Mouse (Mus musculus) midbrain, embryonic 11.5 days (tissue): ENCODE measurements around the gene Dapk1. TPM values are rescaled to one million over a fixed set of nuclear protein-coding genes. Genes with fewer than 3 reads are reported as not detected.

Source experiments
- ATAC-seq: fragments of 200-750 bp; cut with Nextera tagmentation; 2 replicates; pipeline ENCODE4 v1.8.0; 2017; ENCODE audit warnings: moderate TSS enrichment, moderate library complexity; ENCODE audit not compliant: low FRiP score
- DNase-seq: peaks from one replicate; pipeline ENCODE4 v3.0.0; 2015; ENCODE audit warnings: low spot score; ENCODE audit errors: missing footprints
- H3K27ac ChIP-seq: fragments of 300-500 bp; sonication (generic); 2 replicates; pipeline ENCODE4 v1.5.1; 2014; ENCODE audit warnings: low read depth, low read length
- H3K27me3 ChIP-seq: fragments of 300-500 bp; sonication (generic); 2 replicates; pipeline ENCODE4 v1.6.1; 2014; ENCODE audit warnings: mild to moderate bottlenecking, low read length, moderate library complexity, mixed read lengths; ENCODE audit not compliant: control insufficient read depth, insufficient read depth
- H3K36me3 ChIP-seq: fragments of 300-500 bp; sonication (generic); 2 replicates; pipeline ENCODE4 v1.6.1; 2014; ENCODE audit warnings: mild to moderate bottlenecking, low read length, moderate library complexity, mixed read lengths; ENCODE audit not compliant: control insufficient read depth, insufficient read depth
- H3K4me1 ChIP-seq: fragments of 300-500 bp; sonication (generic); 2 replicates; pipeline ENCODE4 v1.6.1; 2014; ENCODE audit warnings: low read length; ENCODE audit not compliant: control insufficient read depth, insufficient read depth
- H3K4me2 ChIP-seq: fragments of 300-500 bp; sonication (generic); 2 replicates; pipeline ENCODE4 v1.6.1; 2014; ENCODE audit warnings: mild to moderate bottlenecking, moderate library complexity
- H3K4me3 ChIP-seq: fragments of 300-500 bp; sonication (generic); 2 replicates; pipeline ENCODE4 v1.5.1; 2014; ENCODE audit warnings: low read depth, low read length
- H3K9ac ChIP-seq: fragments of 300-500 bp; sonication (generic); 2 replicates; pipeline ENCODE4 v1.6.1; 2014; ENCODE audit warnings: low read length
- H3K9me3 ChIP-seq: fragments of 300-500 bp; sonication (generic); 2 replicates; pipeline ENCODE4 v1.6.1; 2016; ENCODE audit warnings: low read length; ENCODE audit not compliant: control insufficient read depth
- WGBS: fragments of 180-500 bp; shearing (Covaris S2); extraction: QIAGEN DNeasy Blood & Tissue Kit; methylation state at CpG from one replicate; pipeline ENCODE4 v1.1.7; 2014; 5-methylcytosine and 5-hydroxymethylcytosine counted together
- polyA plus RNA-seq: library from polyadenylated mRNA; unstranded; fragments of >200 nt; fragmentation: Nextera tagmentation; extraction: Ambion mirVana; gene quantifications from 2 replicates; pipeline ENCODE4 v1.2.1, GENCODE M21; 2014

Gene Dapk1
- polyA plus RNA-seq, 1 experiment from 2014 or later: 17.2 TPM

DNA sequence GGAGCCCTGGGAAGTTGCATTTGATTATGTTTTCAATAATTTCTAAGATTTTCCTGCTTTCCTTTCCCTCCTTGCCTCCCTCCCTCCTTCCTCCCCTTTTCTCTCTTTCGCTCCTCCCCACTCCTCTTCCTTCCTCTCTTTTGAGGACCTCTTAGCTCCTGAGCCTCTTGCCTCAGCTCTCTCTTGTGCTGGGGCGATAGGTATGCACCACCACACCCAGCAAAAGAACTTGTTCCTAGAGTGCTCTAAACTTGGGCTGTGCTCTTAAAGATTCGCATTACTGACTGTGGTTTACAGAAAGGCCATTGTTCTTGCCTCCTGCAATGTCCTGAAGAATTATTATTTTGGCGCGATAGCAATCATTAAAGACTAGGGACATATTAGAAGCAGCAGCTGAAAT, 46.6 kb downstream of the Dapk1 start:
- Histone ChIP-seq H3K9me3 (no peaks in the 10 kb centered on the region), H3K4me2 (no peak overlapping the region), H3K9ac (no peak overlapping the region), H3K27ac (no peak overlapping the region), H3K27me3 (no peaks in the 10 kb centered on the region), H3K4me1 (no peaks in the 10 kb centered on the region), H3K36me3 (no peaks in the 10 kb centered on the region), H3K4me3 (no peak overlapping the region)
- ATAC-seq (no peak), DNase-seq (no peak)
- 96% methylated on average over 5 of the region's 5 CpGs for WGBS

DNA sequence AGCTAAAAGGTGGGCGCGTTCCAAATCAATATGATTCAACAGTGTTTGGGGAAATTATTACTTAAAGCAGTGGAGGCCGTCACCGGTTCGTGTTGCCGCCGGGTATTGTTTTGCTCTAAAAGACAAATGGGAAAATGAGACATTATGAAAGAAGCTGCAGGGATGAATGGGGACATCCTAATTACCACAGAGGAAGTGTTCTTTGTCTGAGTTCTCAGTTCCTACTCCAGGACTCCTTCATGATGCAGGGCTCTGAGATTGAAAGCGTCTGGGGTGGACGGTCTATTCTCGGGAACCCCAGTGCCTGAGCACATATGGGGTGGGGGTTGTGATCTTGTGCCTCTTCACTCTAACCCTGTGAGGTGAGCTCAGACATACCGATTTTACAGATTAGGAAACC, 48.3 kb downstream of the Dapk1 start:
- H3K9me3 ChIP-seq: no peaks in the 10 kb centered on the region
- no peak for DNase-seq
- no peak overlapping the region for H3K4me3 ChIP-seq
- no peaks in the 10 kb centered on the region for H3K36me3 ChIP-seq
- H3K9ac ChIP-seq: no peak overlapping the region
- 95% methylated on average over 11 of the region's 11 CpGs for WGBS
- no peak overlapping the region for H3K27ac ChIP-seq
- no peak for ATAC-seq
- H3K27me3 ChIP-seq: no peaks in the 10 kb centered on the region
- no peak overlapping the region for H3K4me2 ChIP-seq
- H3K4me1 ChIP-seq: no peaks in the 10 kb centered on the region

DNA sequence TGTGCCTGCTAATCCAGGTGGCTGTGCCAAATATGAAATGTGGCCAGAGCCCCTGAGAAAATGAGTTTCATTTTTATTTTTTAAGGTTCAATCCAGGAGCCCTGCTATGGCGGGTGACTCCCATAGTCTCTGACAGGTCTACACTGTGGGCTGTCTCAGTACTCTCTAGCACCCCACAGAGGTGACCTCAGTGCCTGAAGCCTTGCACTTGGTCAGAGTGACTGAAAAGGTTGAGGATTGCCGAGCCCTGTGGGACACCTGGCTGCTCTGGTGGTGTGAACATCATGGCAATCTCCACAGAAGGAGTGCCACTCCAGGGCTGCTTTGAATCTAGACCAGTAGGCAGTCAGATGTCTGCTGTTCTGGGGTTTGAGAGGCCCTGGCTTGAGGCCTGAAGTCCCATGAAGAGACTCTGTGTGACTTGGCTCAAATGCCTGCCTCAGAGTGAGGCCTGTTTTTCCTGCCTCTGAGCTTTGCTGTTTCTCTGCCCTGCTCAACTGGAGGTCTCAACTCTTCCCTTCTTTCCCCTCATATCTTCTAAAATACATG, 52.3 kb downstream of the Dapk1 start:
- 70% methylated on average over 2 of the region's 2 CpGs for WGBS

DNA sequence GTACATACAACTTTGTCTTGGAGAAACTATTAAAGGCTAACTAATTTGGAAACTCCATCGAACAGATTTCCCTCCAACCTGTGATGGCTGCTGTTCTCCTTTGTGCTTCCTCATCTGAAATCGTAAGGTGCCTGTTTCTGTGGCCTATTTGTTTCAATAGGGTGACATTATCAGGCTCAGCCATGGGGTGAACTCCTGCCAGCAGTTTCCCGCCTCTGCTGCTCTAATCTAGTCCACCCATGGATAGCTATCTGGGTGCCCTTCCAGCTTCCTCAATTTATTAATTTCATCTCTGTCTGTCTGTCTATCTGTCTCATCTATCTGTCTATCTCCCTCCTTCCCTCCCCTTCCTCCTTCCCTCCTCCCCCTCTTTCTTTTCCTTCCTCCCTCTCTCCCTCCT, 53.5 kb downstream of the Dapk1 start:
- Histone ChIP-seq H3K4me1 (no peaks in the 10 kb centered on the region), H3K27me3 (no peaks in the 10 kb centered on the region), H3K9me3 (no peaks in the 10 kb centered on the region), H3K27ac (no peak overlapping the region), H3K36me3 (no peaks in the 10 kb centered on the region), H3K4me2 (no peak overlapping the region), H3K4me3 (no peak overlapping the region), H3K9ac (no peak overlapping the region)
- DNase-seq (no peak), ATAC-seq (no peak)
- WGBS: 92% methylated on average over 3 of the region's 3 CpGs

More for the DNA sequence above, 52.3 kb downstream of the Dapk1 start:
- Histone ChIP-seq H3K9ac (no peak overlapping the region), H3K4me1 (no peaks in the 10 kb centered on the region), H3K4me2 (no peak overlapping the region), H3K36me3 (no peaks in the 10 kb centered on the region), H3K9me3 (no peaks in the 10 kb centered on the region), H3K27ac (no peak overlapping the region), H3K27me3 (no peaks in the 10 kb centered on the region), H3K4me3 (no peak overlapping the region)
- DNase-seq (no peak), ATAC-seq (no peak)

DNA sequence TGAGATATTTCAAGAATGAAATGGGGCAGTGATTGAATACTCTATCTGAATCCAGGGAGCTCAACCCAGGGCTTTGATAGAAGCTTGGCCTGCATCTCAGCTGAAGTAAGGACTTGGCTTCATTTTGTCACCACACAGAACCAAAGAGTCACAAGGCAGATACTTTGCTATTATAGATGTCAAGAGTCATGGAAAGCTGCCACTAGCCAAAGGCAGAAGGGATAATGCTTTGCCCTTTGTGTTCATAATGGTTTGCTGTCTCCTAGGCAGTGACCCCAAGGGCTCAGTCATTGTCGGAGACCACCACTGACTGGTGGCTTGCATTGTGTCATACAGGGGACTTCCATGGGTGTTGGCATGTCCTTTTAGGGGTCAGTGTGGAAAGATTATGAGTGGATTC, 57.9 kb downstream of the Dapk1 start:
- Histone ChIP-seq H3K4me1 (no peaks in the 10 kb centered on the region), H3K4me2 (no peak overlapping the region), H3K4me3 (no peak overlapping the region), H3K9me3 (no peaks in the 10 kb centered on the region), H3K27ac (no peak overlapping the region), H3K27me3 (no peaks in the 10 kb centered on the region), H3K9ac (no peak overlapping the region), H3K36me3 (no peaks in the 10 kb centered on the region)
- WGBS: 81% methylated on average over 1 of the region's 1 CpGs
- no peak for ATAC-seq
- no peak for DNase-seq

DNA sequence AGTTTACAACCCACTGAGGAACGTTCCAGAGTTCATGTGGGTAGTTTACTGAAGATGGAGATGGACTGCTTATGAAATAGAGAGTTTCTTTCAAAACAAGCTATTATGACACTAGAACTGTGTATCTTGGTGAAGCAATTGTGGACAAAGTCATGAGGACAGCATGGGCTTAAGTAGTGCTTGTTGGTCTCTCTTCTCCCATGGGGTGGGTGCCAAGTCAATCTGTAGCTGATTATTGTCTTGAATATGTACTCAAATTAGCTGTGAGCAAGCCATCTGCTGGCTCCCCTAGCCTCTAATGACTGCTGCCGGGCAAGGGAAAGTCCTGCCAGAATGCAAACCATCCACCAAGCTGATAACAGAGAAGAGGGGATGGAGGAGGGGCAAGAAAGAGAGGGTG, 58.3 kb downstream of the Dapk1 start:
- no peak for ATAC-seq
- Histone ChIP-seq H3K4me2 (no peak overlapping the region), H3K4me3 (no peak overlapping the region), H3K9ac (no peak overlapping the region), H3K36me3 (no peaks in the 10 kb centered on the region), H3K4me1 (no peaks in the 10 kb centered on the region), H3K27ac (no peak overlapping the region), H3K27me3 (no peaks in the 10 kb centered on the region), H3K9me3 (no peaks in the 10 kb centered on the region)
- no peak for DNase-seq
- WGBS: 78% methylated on average over 2 of the region's 2 CpGs

DNA sequence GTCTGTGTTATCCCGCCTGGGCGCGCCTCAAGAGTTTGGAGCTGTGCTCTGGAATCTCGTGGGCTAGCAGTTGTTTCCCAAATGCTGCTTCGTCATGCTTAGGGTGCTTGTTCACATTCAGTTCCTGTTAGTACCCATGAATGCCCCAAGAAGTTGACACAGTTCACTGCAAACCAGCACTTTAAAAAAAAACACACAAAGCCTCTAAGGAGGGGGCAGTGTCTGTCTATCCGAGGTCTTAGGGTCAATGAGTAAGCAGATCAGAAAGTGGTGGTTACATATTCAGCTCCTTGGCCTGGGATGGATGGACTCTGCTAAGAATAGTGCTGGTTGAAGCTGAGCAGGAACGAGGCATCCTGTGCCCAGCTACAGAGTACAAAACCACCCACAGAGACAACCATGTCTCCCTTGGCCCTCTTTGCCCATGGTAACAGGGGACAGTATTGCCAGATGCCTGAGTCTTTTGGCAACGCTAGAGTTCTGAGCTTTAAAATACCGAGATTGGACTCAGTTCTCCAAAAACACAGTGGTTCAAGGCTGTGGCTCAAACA, 59.0 kb downstream of the Dapk1 start:
- no peak overlapping the region for H3K4me3 ChIP-seq
- 77% methylated on average over 9 of the region's 9 CpGs for WGBS
- DNase-seq (no peak), ATAC-seq (no peak)
- no peaks in the 10 kb centered on the region for H3K9me3 ChIP-seq
- no peaks in the 10 kb centered on the region for H3K36me3 ChIP-seq
- no peaks in the 10 kb centered on the region for H3K4me1 ChIP-seq
- no peaks in the 10 kb centered on the region for H3K27me3 ChIP-seq
- H3K4me2 ChIP-seq: no peak overlapping the region
- no peak overlapping the region for H3K27ac ChIP-seq
- no peak overlapping the region for H3K9ac ChIP-seq

DNA sequence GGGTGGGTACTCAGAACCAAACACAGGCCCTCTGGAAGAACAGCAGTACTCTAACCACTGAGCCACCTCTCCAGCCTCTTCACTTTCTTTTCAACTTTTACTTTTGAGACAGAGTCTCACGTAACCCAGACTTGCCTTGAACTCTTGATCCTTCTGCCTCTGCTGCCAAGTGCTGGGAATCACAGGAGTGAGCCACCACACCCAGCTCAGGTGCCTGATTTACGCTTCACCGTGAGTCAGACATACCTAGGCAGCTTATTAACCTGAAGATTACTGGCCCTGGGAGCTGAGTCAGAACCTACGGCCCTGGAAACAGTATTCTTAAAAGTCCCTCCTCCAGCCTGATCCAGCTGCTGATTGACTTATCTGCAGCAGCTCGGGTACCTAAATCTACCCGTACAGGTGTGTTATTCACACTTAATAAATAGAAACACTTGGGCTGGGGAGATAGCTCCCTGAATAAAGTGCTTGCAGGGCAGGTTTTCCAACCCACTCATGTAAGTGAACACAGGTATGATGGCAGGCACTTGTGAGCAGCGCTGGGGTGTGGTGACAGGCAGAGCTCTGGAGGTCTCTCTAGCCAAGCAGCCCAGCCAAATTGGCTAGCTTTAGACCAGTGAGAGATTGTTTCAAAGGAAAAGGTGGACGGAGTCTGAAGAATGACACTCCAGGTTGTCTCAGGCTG, 60.9 kb downstream of the Dapk1 start:
- H3K4me1 ChIP-seq: no peaks in the 10 kb centered on the region
- WGBS: 89% methylated on average over 8 of the region's 8 CpGs
- DNase-seq: no peak

DNA sequence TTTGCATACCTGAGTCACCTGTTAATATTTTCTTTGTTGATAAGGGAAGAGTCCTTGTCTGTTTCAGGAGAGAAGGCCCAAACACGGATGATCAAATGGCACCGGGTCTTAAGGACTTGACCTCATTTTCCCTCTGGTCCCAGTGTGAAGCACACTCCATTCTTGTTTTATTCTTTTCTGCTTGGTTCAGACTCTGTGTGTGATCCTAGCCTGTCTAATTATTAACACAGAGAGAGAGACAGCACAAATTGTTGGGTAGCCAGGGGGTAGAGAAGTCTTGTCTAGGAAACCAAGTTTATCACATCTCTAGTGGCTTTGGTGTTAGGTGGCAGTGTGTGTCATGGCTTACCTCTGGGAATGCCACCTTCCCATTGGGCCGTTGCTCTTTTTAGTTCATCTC, 62.3 kb downstream of the Dapk1 start:
- Histone ChIP-seq H3K4me2 (no peak overlapping the region), H3K9me3 (no peaks in the 10 kb centered on the region), H3K36me3 (no peaks in the 10 kb centered on the region), H3K27me3 (no peaks in the 10 kb centered on the region), H3K4me1 (no peaks in the 10 kb centered on the region), H3K27ac (no peak overlapping the region), H3K9ac (no peak overlapping the region), H3K4me3 (no peak overlapping the region)
- 83% methylated on average over 3 of the region's 3 CpGs for WGBS
- no peak for DNase-seq
- no peak for ATAC-seq

More for the DNA sequence above, 60.9 kb downstream of the Dapk1 start:
- no peak for ATAC-seq
- Histone ChIP-seq H3K27ac (no peak overlapping the region), H3K4me3 (no peak overlapping the region), H3K4me2 (no peak overlapping the region), H3K36me3 (no peaks in the 10 kb centered on the region), H3K9me3 (no peaks in the 10 kb centered on the region), H3K27me3 (no peaks in the 10 kb centered on the region), H3K9ac (no peak overlapping the region)
